Mouse (Mus musculus): ENCODE measurements around the gene Hectd4.
"Not testable (repeated sequence)": the region's sequence is repeated elsewhere in the genome, so short reads cannot be mapped to it uniquely, and the experiment has no call there.

Gene Hectd4

DNA sequence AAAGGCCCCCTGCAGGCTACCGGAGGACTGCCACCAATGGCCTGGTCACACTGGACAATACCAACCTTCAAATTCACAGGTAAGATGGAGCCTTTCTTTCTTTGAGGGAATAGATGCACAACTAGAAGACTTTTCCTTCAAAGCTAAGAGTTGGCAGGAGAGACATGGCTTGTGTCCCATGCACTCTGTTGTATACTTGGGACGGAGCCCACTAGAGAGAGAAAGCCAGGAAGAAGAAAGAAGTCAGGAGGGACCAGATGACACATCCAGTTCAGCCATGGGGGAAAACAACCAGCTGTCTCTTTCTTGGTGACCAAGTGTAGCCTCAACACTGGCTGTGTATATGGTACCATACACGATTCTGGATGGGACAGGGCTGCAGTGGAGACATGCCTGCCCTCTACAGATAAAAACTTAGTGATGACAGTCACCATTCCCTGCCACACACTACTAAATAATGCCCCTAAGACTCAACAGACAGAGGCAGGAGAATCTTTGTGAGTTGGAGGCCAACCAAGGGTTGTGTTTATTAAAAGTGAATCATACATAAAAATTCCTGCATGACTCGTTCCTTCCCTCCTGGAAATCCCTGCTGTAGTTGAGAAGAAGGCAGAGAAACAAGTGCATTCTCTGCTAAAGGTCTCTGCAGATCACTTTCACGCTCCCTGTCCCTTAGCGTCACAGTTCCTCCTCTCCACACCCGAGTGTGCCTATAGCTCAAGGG, 119.7 kb downstream of the Hectd4 start:
- no peak for DNase-seq (ENCODE audit: extremely low read depth, insufficient read length, low spot score)

DNA sequence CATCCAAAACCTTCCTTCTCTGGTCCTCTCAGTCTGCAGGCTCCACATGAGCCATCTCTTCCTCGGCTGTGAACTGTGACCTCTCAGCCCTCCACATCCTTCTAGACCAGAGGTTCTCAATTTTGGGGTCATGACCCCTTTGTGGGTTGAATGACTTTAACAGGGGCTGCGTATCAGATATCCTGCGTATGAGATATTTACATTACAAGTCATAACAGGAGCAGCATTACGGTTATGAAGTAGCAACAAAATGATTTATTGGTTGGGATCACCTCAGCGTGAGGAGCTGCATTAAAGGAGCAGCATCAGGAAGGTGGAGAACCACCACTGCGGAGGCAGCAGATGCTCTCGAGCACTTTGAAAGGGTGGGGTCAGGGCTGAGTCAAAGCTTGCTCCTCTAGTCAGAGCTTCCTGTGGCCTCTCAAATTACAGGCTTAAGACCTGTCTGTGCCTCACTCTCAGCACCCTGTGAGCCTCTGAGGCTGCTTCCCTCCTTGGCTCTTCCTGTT, 121.0 kb downstream of the Hectd4 start:
- no peak for DNase-seq (ENCODE audit: extremely low read depth, insufficient read length, low spot score)

DNA sequence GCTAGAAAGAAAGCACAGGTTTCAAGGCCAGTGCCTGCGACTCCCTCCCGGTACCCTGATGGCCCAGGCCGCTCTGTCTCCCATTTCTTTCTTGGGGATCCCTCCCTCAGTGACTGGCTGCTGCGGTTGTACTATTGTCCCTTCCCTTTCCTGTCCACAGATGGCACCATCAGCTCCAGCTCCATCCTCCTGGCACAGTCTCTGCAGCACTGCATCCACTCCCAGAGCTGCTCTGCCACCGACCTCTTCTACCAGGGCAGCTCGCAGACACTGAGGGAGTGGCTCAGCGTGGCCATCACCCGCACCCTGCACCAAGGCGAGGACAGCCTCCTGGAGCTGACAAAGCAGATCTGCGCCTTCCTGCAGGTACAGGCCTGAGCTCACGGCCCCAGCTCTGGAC, 122.5 kb downstream of the Hectd4 start:
- DNase-seq (ENCODE audit: extremely low read depth, insufficient read length, low spot score): no peak

GRCm38 (mm10) chr5:121343997-121344396, 124.0 kb downstream of the Hectd4 start:
- no peak for DNase-seq (ENCODE audit: extremely low read depth, insufficient read length, low spot score)

- no peak for DNase-seq (ENCODE audit: extremely low read depth, insufficient read length, low spot score)
Observed at GRCm38 (mm10) chr5:121359229-121359628, 139.2 kb downstream of the Hectd4 start.

DNA sequence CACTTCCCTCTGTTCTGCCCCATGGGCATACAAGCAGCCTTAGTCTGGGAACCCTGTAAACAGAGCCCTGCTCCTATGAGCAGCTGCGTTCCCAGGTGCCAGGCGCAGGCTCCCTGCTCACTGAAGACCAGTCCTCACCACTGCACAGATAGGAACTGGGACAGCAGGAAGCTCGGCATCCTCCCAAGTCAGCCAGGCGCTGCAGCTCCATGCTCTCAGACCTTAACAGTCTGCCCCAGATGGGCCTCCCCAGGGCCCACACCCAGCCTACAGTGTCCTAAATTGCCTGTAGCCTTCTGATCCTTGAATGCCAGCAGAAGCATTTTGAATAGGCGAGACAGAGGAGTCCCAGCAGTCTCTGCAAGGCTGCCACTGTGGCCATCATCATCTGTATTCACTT, 141.7 kb downstream of the Hectd4 start:
- no peak for DNase-seq (ENCODE audit: extremely low read depth, insufficient read length, low spot score)

DNA sequence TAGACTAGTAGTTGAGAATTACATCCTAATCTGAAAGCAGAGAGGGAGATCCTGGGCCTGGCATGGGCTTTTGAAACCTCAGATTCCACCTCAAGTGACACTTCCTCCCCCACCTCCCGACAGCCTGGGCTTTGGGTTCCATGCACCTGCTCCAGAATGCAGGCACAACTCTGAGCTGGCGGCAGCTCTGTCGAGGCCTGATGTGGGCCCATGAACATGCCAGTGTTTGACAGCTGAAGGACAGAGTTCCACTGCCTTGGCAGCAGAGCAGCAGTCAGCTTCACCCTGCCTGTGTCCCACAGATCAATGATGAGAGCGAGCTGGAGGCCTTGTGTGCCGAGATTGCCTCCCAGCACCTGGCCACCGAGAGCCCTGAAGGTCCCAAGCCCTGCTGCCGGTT, 143.4 kb downstream of the Hectd4 start:
- DNase-seq (ENCODE audit: extremely low read depth, insufficient read length, low spot score): no peak

GRCm38 (mm10) chr5:121366449-121367225, 146.6 kb downstream of the Hectd4 start:
- no peak for DNase-seq (ENCODE audit: extremely low read depth, insufficient read length, low spot score)

- no peak for DNase-seq (ENCODE audit: extremely low read depth, insufficient read length, low spot score)
Observed at GRCm38 (mm10) chr5:121367255-121367654, 147.2 kb downstream of the Hectd4 start.

- DNase-seq (ENCODE audit: extremely low read depth, insufficient read length, low spot score): no peak
Observed at GRCm38 (mm10) chr5:121371712-121372111, 151.7 kb downstream of the Hectd4 start.

DNA sequence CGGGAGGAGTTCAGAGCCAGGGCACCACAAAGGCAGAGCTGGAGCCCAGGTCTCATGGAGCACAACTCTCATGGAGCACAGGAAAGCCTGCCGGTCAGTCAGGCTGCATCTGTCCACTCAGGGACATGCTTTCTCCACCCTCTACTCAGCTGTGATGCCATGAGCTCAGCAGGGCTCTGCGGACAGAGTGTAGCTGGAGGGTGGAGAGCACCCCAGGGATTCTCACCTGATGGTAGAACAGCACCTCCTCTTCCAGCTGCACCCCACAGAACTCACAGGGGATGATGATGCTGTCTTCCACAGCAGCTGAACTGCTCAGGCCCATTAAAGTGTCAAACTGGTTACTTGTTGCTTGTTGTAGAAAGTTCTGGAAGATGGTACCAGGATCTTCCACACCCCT, 154.8 kb downstream of the Hectd4 start:
- no peak for DNase-seq (ENCODE audit: extremely low read depth, insufficient read length, low spot score)

DNA sequence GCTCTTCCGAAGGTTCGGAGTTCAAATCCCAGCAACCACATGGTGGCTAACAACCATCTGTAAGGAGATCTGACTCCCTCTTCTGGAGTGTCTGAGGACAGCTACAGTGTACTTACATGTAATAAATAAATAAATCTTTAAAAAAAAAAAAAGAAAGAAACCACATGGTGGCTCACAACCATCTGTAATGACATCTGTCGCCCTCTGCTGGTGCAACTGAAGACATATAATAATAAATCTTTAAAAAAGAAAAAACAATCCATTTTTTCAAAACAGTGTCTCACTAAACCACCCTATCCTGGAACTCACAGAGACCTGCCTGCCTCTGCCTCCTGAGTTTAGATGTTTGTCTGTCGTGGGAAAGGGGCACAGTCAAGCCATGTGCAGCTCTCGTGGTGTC, 157.0 kb downstream of the Hectd4 start:
- DNase-seq (ENCODE audit: extremely low read depth, insufficient read length, low spot score): not testable (repeated sequence)

- DNase-seq (ENCODE audit: extremely low read depth, insufficient read length, low spot score): no peak
Observed at GRCm38 (mm10) chr5:121378678-121379256, 158.7 kb downstream of the Hectd4 start.

- no peak for DNase-seq (ENCODE audit: extremely low read depth, insufficient read length, low spot score)
Observed at GRCm38 (mm10) chr5:121380692-121381091, 160.7 kb downstream of the Hectd4 start.

DNA sequence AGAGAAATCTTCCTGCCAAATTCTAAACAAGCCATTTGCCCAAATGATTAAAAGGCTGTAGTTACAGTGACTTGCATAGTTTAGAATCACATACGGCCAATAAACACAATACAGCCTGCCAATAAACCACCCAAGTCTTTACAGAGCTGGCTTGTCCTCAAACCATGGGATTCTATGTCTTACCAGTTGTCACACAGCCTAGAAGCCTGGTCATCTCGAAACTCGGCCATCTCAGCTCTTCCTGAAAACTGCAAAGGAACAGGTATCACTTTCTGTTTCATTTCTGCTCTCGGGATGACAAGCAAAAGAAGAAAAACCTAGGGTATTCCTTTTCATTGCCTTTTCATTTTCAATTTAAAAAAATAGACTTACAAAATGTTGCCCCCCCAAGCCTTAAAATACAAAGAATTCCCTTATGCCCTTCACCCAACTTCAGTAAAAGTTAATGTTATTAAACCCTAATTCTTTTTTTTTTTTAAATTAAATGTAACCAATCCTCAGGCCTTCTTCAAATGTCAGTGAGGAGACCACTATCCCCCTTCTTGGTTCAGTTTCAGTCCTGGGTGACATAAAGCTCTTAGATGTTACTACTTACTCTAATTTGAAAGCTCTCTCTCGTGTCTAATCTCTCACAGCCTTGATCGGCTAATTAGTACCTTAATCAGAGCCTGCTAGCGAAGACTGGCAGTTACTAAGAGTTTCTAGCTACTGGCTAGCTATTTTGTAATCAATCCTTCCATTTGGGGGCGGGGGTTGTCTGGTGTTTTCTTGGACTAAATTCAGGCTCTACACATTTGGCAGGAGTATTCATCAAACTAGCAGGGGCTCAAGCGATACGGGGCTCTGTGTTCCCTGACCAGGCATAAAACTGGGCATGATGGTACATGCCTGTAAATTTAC, 164.1 kb downstream of the Hectd4 start:
- DNase-seq (ENCODE audit: extremely low read depth, insufficient read length, low spot score): no peak

DNA sequence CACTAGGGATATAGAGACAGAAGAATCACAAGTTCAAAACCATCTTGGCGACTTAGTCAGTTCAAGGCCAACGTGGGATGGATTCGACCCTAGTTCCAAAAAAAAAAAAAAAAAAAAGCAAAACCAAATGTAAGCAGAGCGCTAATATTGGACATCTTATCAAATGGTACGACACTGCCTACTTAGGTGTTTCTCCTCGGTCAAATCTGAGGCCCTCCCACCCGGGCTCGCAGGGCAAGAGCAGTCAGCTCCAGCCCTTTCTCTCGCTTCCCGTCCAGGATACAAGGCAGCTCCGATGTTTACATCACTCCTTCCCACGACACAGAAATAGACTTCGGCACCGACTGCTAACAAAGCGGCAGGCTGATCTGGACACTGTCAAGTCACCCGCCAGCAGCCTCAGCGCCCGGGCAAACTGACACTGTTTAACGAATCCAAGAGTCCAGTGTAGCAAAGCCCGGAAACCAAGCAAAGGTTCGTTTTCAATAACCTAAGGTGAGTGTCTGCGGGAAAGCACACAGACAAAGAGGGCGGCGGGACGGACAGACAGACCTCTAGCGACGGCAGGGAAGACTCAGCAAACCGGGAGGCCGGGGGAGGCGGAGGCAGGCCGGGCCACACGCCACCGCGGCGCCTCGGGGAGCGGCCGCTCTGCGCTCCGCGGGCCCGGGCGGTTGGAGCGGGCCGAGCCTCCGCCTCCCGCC, 164.9 kb downstream of the Hectd4 start:
- DNase-seq (ENCODE audit: extremely low read depth, insufficient read length, low spot score): peak; percentile 70

DNA sequence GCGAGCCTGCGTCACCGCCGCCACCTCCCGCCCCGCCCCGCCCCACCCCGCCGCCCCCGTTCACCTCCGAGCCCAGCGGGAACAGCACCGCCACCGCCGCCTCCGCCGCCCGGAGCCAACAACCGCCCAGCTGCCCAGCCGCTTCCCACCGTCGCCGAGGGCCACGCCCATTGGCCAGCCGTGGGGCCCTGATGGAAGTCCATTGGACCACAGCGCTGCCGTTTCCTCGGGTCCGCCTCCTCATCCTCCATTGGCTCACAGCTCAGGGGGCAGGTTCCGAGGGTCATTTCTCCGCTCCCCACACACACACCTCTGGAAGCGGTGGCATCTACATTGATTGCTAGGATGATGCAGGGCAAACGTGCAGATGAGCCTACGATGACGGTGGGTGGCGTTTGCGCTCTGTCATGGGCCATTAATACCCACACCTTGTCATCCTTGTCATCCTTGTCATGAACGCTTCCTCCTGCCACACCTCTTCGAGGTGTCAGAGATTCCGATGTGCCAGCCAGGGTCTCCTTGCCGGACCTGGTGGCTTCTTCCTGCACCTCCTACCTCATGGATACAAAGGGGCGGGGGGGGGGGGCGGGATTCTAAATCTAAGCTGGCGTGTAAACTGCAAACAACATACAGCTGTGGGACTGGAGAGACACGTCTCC, 165.6 kb downstream of the Hectd4 start, which contains the start of gene Trafd1:
Gene Trafd1, minus strand, starts transcription at position 172 of the 659 bp plus-strand sequence.
- peak; percentile 87 for DNase-seq (ENCODE audit: extremely low read depth, insufficient read length, low spot score)

GRCm38 (mm10) chr5:121386120-121386909, 166.3 kb downstream of the Hectd4 start:
- DNase-seq (ENCODE audit: extremely low read depth, insufficient read length, low spot score): no peak

- peak; percentile 79 for DNase-seq (ENCODE audit: extremely low read depth, insufficient read length, low spot score)
Observed at GRCm38 (mm10) chr5:121387126-121387525, 167.1 kb downstream of the Hectd4 start.

Measured in 3134 (cell line).